Comparison of ENCODE assay signal across 12 mouse cellular contexts in genomic region chr13:81663566-81664330, GRCm38 (mm10). TPM values are rescaled to one million over a fixed set of nuclear protein-coding genes. Genes with fewer than 3 reads are reported as not detected.
DNase-seq lines count a peak whose midpoint lies in the region; ATAC-seq and TF ChIP-seq lines count a peak whose summit lies in the region.
"Had no signal": no experiment of that assay in that cellular context is flagged by ENCODE, and none has a peak within 500 bp of the region (broad histone marks: within the 10 kb centered on the region; RNA-seq: fewer than 3 reads in every experiment).

No protein-coding gene starts in this region.

- no peaks in the 10 kb centered on the region for H3K9me3 ChIP-seq in embryonic facial prominence, embryonic 15.5 days (replicated peaks)
- H3K9me3 ChIP-seq in embryonic facial prominence, embryonic 10.5 days, result no peaks in the 10 kb centered on the region
- H3K9me3 ChIP-seq in midbrain, embryonic 13.5 days, result no peaks in the 10 kb centered on the region
- H3K9me3 ChIP-seq in midbrain, embryonic 14.5 days (ENCODE audit: control insufficient read depth, low read length), result no peaks in the 10 kb centered on the region
- no peaks in the 10 kb centered on the region for H3K9me3 ChIP-seq in forebrain, embryonic 16.5 days (ENCODE audit: control insufficient read depth, low read length)
- H3K9me3 ChIP-seq in liver, postnatal 0 days (ENCODE audit: low read length), result no peaks in the 10 kb centered on the region
- H3K9me3 ChIP-seq: limb, embryonic 15.5 days had no signal

- H3K27ac ChIP-seq in embryonic facial prominence, embryonic 15.5 days (replicated peaks), result no peak overlapping the region
- H3K27ac ChIP-seq in embryonic facial prominence, embryonic 10.5 days (replicated peaks), result no peak overlapping the region
- H3K27ac ChIP-seq in midbrain, embryonic 13.5 days, result no peak overlapping the region
- H3K27ac ChIP-seq in midbrain, embryonic 14.5 days (replicated peaks; ENCODE audit: low read depth, low read length), result no peak overlapping the region
- no peak overlapping the region for H3K27ac ChIP-seq in forebrain, embryonic 16.5 days (ENCODE audit: low read length)
- H3K27ac ChIP-seq in liver, postnatal 0 days (ENCODE audit: low read depth), result peak overlapping the region; percentile 60
- H3K27ac ChIP-seq: limb, embryonic 15.5 days had no signal

- TF ChIP-seq EP300 in liver, postnatal 0 days (IDR thresholded peaks at IDR 0.05; ENCODE audit: low read depth), result no peak

- H3K36me3 ChIP-seq in embryonic facial prominence, embryonic 15.5 days, result peaks cover 37% of the 10 kb centered on the region
- H3K36me3 ChIP-seq in embryonic facial prominence, embryonic 10.5 days (replicated peaks), result peaks cover 58% of the 10 kb centered on the region
- peaks cover 43% of the 10 kb centered on the region for H3K36me3 ChIP-seq in midbrain, embryonic 13.5 days
- peaks cover 34% of the 10 kb centered on the region for H3K36me3 ChIP-seq in midbrain, embryonic 14.5 days (ENCODE audit: control insufficient read depth, insufficient read depth, low read length)
- peaks cover 25% of the 10 kb centered on the region for H3K36me3 ChIP-seq in forebrain, embryonic 16.5 days (ENCODE audit: control insufficient read depth, insufficient read depth)
- H3K36me3 ChIP-seq in liver, postnatal 0 days (replicated peaks; ENCODE audit: insufficient read depth, low read length), result peaks cover 32% of the 10 kb centered on the region

- TF ChIP-seq CTCF in liver, postnatal 0 days (IDR thresholded peaks at IDR 0.05; ENCODE audit: low read depth), result no peak

- no peak overlapping the region for H3K4me3 ChIP-seq in embryonic facial prominence, embryonic 15.5 days (replicated peaks)
- no peak overlapping the region for H3K4me3 ChIP-seq in embryonic facial prominence, embryonic 10.5 days
- no peak overlapping the region for H3K4me3 ChIP-seq in midbrain, embryonic 13.5 days (replicated peaks)
- H3K4me3 ChIP-seq in midbrain, embryonic 14.5 days (replicated peaks; ENCODE audit: low read depth, low read length), result no peak overlapping the region
- H3K4me3 ChIP-seq in forebrain, embryonic 16.5 days (replicated peaks; ENCODE audit: low read length), result no peak overlapping the region
- H3K4me3 ChIP-seq in liver, postnatal 0 days (ENCODE audit: low read depth, low read length), result no peak overlapping the region
- H3K4me3 ChIP-seq: limb, embryonic 15.5 days had no signal

- DNase-seq in embryonic facial prominence, embryonic 10.5 days (ENCODE audit: low spot score), result no peak
- no peak for DNase-seq in midbrain, embryonic 14.5 days
- DNase-seq in liver, postnatal 0 days, result no peak
- DNase-seq in kidney, adult 8-10 months, result no peak
- DNase-seq: thymus, postnatal 25 days had no signal

- peaks cover 10% of the 10 kb centered on the region; the same call in 1 of the 2 replicates for H3K4me1 ChIP-seq in embryonic facial prominence, embryonic 15.5 days
- peaks cover 3% of the 10 kb centered on the region for H3K4me1 ChIP-seq in embryonic facial prominence, embryonic 10.5 days
- H3K4me1 ChIP-seq in midbrain, embryonic 13.5 days (replicated peaks), result peaks cover 13% of the 10 kb centered on the region
- H3K4me1 ChIP-seq in midbrain, embryonic 14.5 days (ENCODE audit: control insufficient read depth, insufficient read depth, low read length), result peaks cover 12% of the 10 kb centered on the region
- H3K4me1 ChIP-seq in forebrain, embryonic 16.5 days (replicated peaks; ENCODE audit: control insufficient read depth, insufficient read depth, low read length), result peaks cover 12% of the 10 kb centered on the region
- peaks cover 20% of the 10 kb centered on the region for H3K4me1 ChIP-seq in liver, postnatal 0 days (ENCODE audit: insufficient read depth)

- H3K4me2 ChIP-seq in embryonic facial prominence, embryonic 15.5 days (replicated peaks), result no peak overlapping the region
- H3K4me2 ChIP-seq in midbrain, embryonic 13.5 days (replicated peaks), result no peak overlapping the region
- H3K4me2 ChIP-seq in midbrain, embryonic 14.5 days (ENCODE audit: low read length), result no peak overlapping the region
- no peak overlapping the region for H3K4me2 ChIP-seq in forebrain, embryonic 16.5 days (ENCODE audit: low read length)
- H3K4me2 ChIP-seq in liver, postnatal 0 days (ENCODE audit: low read depth, low read length), result peak overlapping the region; percentile 34; the same call in 1 of the 2 replicates
- H3K4me2 ChIP-seq: limb, embryonic 15.5 days had no signal

- no peaks in the 10 kb centered on the region for H3K27me3 ChIP-seq in embryonic facial prominence, embryonic 15.5 days
- no peaks in the 10 kb centered on the region for H3K27me3 ChIP-seq in embryonic facial prominence, embryonic 10.5 days (replicated peaks; ENCODE audit: low read depth, poor library complexity, severe bottlenecking)
- no peaks in the 10 kb centered on the region for H3K27me3 ChIP-seq in midbrain, embryonic 13.5 days
- H3K27me3 ChIP-seq in midbrain, embryonic 14.5 days (ENCODE audit: control insufficient read depth, insufficient read depth, low read length), result no peaks in the 10 kb centered on the region
- H3K27me3 ChIP-seq in forebrain, embryonic 16.5 days (replicated peaks; ENCODE audit: control insufficient read depth, insufficient read depth, low read length), result no peaks in the 10 kb centered on the region
- H3K27me3 ChIP-seq in liver, postnatal 0 days (ENCODE audit: insufficient read depth, low read length), result no peaks in the 10 kb centered on the region
- H3K27me3 ChIP-seq: limb, embryonic 15.5 days had no signal

- WGBS in embryonic facial prominence, embryonic 15.5 days, result 83% methylated on average over 12 of the region's 12 CpGs
- WGBS in embryonic facial prominence, embryonic 10.5 days, result 91% methylated on average over 12 of the region's 12 CpGs
- 85% methylated on average over 12 of the region's 12 CpGs for WGBS in midbrain, embryonic 13.5 days
- 88% methylated on average over 12 of the region's 12 CpGs for WGBS in midbrain, embryonic 14.5 days
- 57% methylated on average over 12 of the region's 12 CpGs for WGBS in forebrain, embryonic 16.5 days
- WGBS in liver, postnatal 0 days (ENCODE audit: insufficient replicate concordance), result 69% methylated on average over 12 of the region's 12 CpGs

- no peak overlapping the region for H3K9ac ChIP-seq in embryonic facial prominence, embryonic 15.5 days
- no peak overlapping the region for H3K9ac ChIP-seq in midbrain, embryonic 13.5 days (replicated peaks)
- H3K9ac ChIP-seq in midbrain, embryonic 14.5 days (replicated peaks; ENCODE audit: low read length), result no peak overlapping the region
- H3K9ac ChIP-seq in forebrain, embryonic 16.5 days (replicated peaks; ENCODE audit: low read depth, low read length), result no peak overlapping the region
- 0 out of 2 replicates have a peak overlapping the region, but pooled peaks have one; percentile 16 for H3K9ac ChIP-seq in liver, postnatal 0 days (replicated peaks)
- H3K9ac ChIP-seq: limb, embryonic 15.5 days had no signal

- ATAC-seq in embryonic facial prominence, embryonic 15.5 days (ENCODE audit: insufficient number of reproducible peaks, low FRiP score, low TSS enrichment, low read depth), result 0 out of 2 replicates have a peak, but pooled peaks have one; percentile 34
- ATAC-seq in midbrain, embryonic 13.5 days, result peak; percentile 27; the same call in 1 of the 2 replicates
- no peak for ATAC-seq in midbrain, embryonic 14.5 days (ENCODE audit: low FRiP score, low TSS enrichment)
- ATAC-seq in forebrain, embryonic 16.5 days, result peak; percentile 77
- ATAC-seq in liver, postnatal 0 days, result peak; percentile 69
- no peak for ATAC-seq in monocyte, adult 5-6 weeks (replicated peaks; ENCODE audit: insufficient number of reproducible peaks, low FRiP score, low TSS enrichment, poor library complexity, severe bottlenecking)
- ATAC-seq: inflammation-experienced regulatory T-cells, adult 6 months had no signal

RNA-seq across cellular contexts. Expression of gene Lysmd3, which starts 6.3 kb away (rescaled TPM):
- 25.2 and 25.8 TPM in 2 replicates for polyA plus RNA-seq in embryonic facial prominence, embryonic 15.5 days (2015; fragmentation: Nextera tagmentation; extraction: Ambion mirVana)
- 20.7 and 21.1 TPM in 2 replicates for polyA plus RNA-seq in embryonic facial prominence, embryonic 10.5 days (2016; fragmentation: Nextera tagmentation; extraction: Ambion mirVana)
- polyA plus RNA-seq in midbrain, embryonic 13.5 days (2015; fragmentation: Nextera tagmentation; extraction: Ambion mirVana), result 21.5 and 22.5 TPM in 2 replicates
- 16.6 and 25.8 TPM in 2 replicates for polyA plus RNA-seq in midbrain, embryonic 14.5 days (2014; fragmentation: Nextera tagmentation; extraction: Ambion mirVana)
- polyA plus RNA-seq in forebrain, embryonic 16.5 days (2015; fragmentation: Nextera tagmentation; extraction: Ambion mirVana), result 20.3 and 27.9 TPM in 2 replicates
- polyA plus RNA-seq in liver, postnatal 0 days (2015; fragmentation: Nextera tagmentation; extraction: Ambion mirVana), result 10.2 and 11.8 TPM in 2 replicates
- total RNA-seq in monocyte, adult 5-6 weeks (2017), result 52.9 to 67.6 TPM (median 55.5 TPM) in 3 replicates

RNA-seq across cellular contexts. Expression of gene Adgrv1, which starts 30.8 kb away (rescaled TPM):
- 1.2 and 2.0 TPM in 2 replicates for polyA plus RNA-seq in embryonic facial prominence, embryonic 15.5 days (2015; fragmentation: Nextera tagmentation; extraction: Ambion mirVana)
- polyA plus RNA-seq in embryonic facial prominence, embryonic 10.5 days (2016; fragmentation: Nextera tagmentation; extraction: Ambion mirVana), result 10.9 and 16.9 TPM in 2 replicates
- 28.5 and 29.1 TPM in 2 replicates for polyA plus RNA-seq in midbrain, embryonic 13.5 days (2015; fragmentation: Nextera tagmentation; extraction: Ambion mirVana)
- 9.4 and 16.7 TPM in 2 replicates for polyA plus RNA-seq in midbrain, embryonic 14.5 days (2014; fragmentation: Nextera tagmentation; extraction: Ambion mirVana)
- 11.5 and 14.2 TPM in 2 replicates for polyA plus RNA-seq in forebrain, embryonic 16.5 days (2015; fragmentation: Nextera tagmentation; extraction: Ambion mirVana)
- polyA plus RNA-seq in liver, postnatal 0 days (2015; fragmentation: Nextera tagmentation; extraction: Ambion mirVana), result 0.87 and 1.4 TPM in 2 replicates
- 0.38 to 0.97 TPM in 2 of 3 replicates, not detected in the other for total RNA-seq in monocyte, adult 5-6 weeks (2017)
- total RNA-seq: common myeloid progenitor, adult 5-6 weeks had no signal

RNA-seq across cellular contexts. Expression of gene Polr3g, which starts 47.1 kb away (rescaled TPM):
- 29.5 and 36.0 TPM in 2 replicates for polyA plus RNA-seq in embryonic facial prominence, embryonic 15.5 days (2015; fragmentation: Nextera tagmentation; extraction: Ambion mirVana)
- polyA plus RNA-seq in embryonic facial prominence, embryonic 10.5 days (2016; fragmentation: Nextera tagmentation; extraction: Ambion mirVana), result 20.1 and 24.7 TPM in 2 replicates
- polyA plus RNA-seq in midbrain, embryonic 13.5 days (2015; fragmentation: Nextera tagmentation; extraction: Ambion mirVana), result 4.1 and 5.5 TPM in 2 replicates
- polyA plus RNA-seq in midbrain, embryonic 14.5 days (2014; fragmentation: Nextera tagmentation; extraction: Ambion mirVana), result 1.9 and 3.3 TPM in 2 replicates
- polyA plus RNA-seq in forebrain, embryonic 16.5 days (2015; fragmentation: Nextera tagmentation; extraction: Ambion mirVana), result 3.3 and 3.8 TPM in 2 replicates
- polyA plus RNA-seq in liver, postnatal 0 days (2015; fragmentation: Nextera tagmentation; extraction: Ambion mirVana), result 6.2 and 6.6 TPM in 2 replicates
- total RNA-seq in monocyte, adult 5-6 weeks (2017), result 3.7 to 20.3 TPM (median 12.0 TPM) in 3 replicates

RNA-seq across cellular contexts. Expression of gene Mblac2, which starts 47.4 kb away (rescaled TPM):
- polyA plus RNA-seq in embryonic facial prominence, embryonic 15.5 days (2015; fragmentation: Nextera tagmentation; extraction: Ambion mirVana), result 11.6 and 13.1 TPM in 2 replicates
- polyA plus RNA-seq in embryonic facial prominence, embryonic 10.5 days (2016; fragmentation: Nextera tagmentation; extraction: Ambion mirVana), result 3.6 and 4.3 TPM in 2 replicates
- polyA plus RNA-seq in midbrain, embryonic 13.5 days (2015; fragmentation: Nextera tagmentation; extraction: Ambion mirVana), result 20.3 and 21.7 TPM in 2 replicates
- polyA plus RNA-seq in midbrain, embryonic 14.5 days (2014; fragmentation: Nextera tagmentation; extraction: Ambion mirVana), result 34.1 and 35.1 TPM in 2 replicates
- 33.9 and 38.4 TPM in 2 replicates for polyA plus RNA-seq in forebrain, embryonic 16.5 days (2015; fragmentation: Nextera tagmentation; extraction: Ambion mirVana)
- polyA plus RNA-seq in liver, postnatal 0 days (2015; fragmentation: Nextera tagmentation; extraction: Ambion mirVana), result 3.1 and 4.3 TPM in 2 replicates
- 1.6 to 4.1 TPM (median 2.7 TPM) in 3 replicates for total RNA-seq in monocyte, adult 5-6 weeks (2017)

Comparison
In these comparisons a context has a peak if more than half of its experiments do, and no peak if none do; other contexts are left out.
1. ATAC-seq: peak in embryonic facial prominence, embryonic 15.5 days (single experiment), midbrain, embryonic 13.5 days (single experiment), forebrain, embryonic 16.5 days (single experiment) and liver, postnatal 0 days (single experiment); none in midbrain, embryonic 14.5 days (single experiment) and monocyte, adult 5-6 weeks (single experiment).